9 mouse cellular contexts compared by ENCODE assay signal in genomic region chr11:87125562-87125961, GRCm38 (mm10). TPM values are rescaled to one million over a fixed set of nuclear protein-coding genes. Genes with fewer than 3 reads are reported as not detected.
DNase-seq lines count a peak whose midpoint lies in the region; ATAC-seq and TF ChIP-seq lines count a peak whose summit lies in the region.
"Had no signal": no experiment of that assay in that cellular context is flagged by ENCODE, and none has a peak within 500 bp of the region (broad histone marks: within the 10 kb centered on the region; RNA-seq: fewer than 3 reads in every experiment).

No protein-coding gene starts in this region.

- H3K4me2 ChIP-seq in lung, embryonic 14.5 days = peak overlapping the region; percentile 72
- peak overlapping the region; percentile 65 for H3K4me2 ChIP-seq in forebrain, embryonic 12.5 days
- peak overlapping the region; percentile 72 for H3K4me2 ChIP-seq in neural tube, embryonic 12.5 days (replicated peaks)

- no peak for DNase-seq in lung, embryonic 14.5 days
- DNase-seq in lung, postnatal 4 days = no peak
- no peak for DNase-seq in limb, embryonic 10.5 days (ENCODE audit: low spot score)
- no peak for DNase-seq in left cerebral cortex, postnatal 4 days
- DNase-seq in layer of hippocampus, adult 9-10 months (ENCODE audit: low spot score) = no peak

- no peak overlapping the region for H3K9ac ChIP-seq in lung, embryonic 14.5 days
- no peak overlapping the region for H3K9ac ChIP-seq in forebrain, embryonic 12.5 days
- H3K9ac ChIP-seq in neural tube, embryonic 12.5 days = no peak overlapping the region

- H3K36me3 ChIP-seq in lung, embryonic 14.5 days (ENCODE audit: insufficient read depth) = peaks cover 43% of the 10 kb centered on the region
- peaks cover 41% of the 10 kb centered on the region for H3K36me3 ChIP-seq in forebrain, embryonic 12.5 days (replicated peaks)
- peaks cover 48% of the 10 kb centered on the region for H3K36me3 ChIP-seq in limb, embryonic 10.5 days
- H3K36me3 ChIP-seq in neural tube, embryonic 12.5 days = peaks cover 34% of the 10 kb centered on the region

- intact Hi-C loops in left cerebral cortex, postnatal 4 days (cut with DNase I) = no loop called here

- no peaks in the 10 kb centered on the region for H3K27me3 ChIP-seq in lung, embryonic 14.5 days (ENCODE audit: insufficient read depth, low read length)
- H3K27me3 ChIP-seq in forebrain, embryonic 12.5 days = no peaks in the 10 kb centered on the region
- H3K27me3 ChIP-seq in limb, embryonic 10.5 days (ENCODE audit: low read depth, poor library complexity, severe bottlenecking) = no peaks in the 10 kb centered on the region
- no peaks in the 10 kb centered on the region for H3K27me3 ChIP-seq in neural tube, embryonic 12.5 days (replicated peaks)
- H3K27me3 ChIP-seq: Patski had no signal

- H3K27ac ChIP-seq in lung, embryonic 14.5 days (ENCODE audit: low read depth) = 0 out of 2 replicates have a peak overlapping the region, but pooled peaks have one; percentile 4
- H3K27ac ChIP-seq in forebrain, embryonic 12.5 days = peak overlapping the region; percentile 97
- H3K27ac ChIP-seq in limb, embryonic 10.5 days = peak overlapping the region; percentile 93; the same call in 1 of the 2 replicates
- no peak overlapping the region for H3K27ac ChIP-seq in neural tube, embryonic 12.5 days

- H3K4me3 ChIP-seq in lung, embryonic 14.5 days (ENCODE audit: low read depth, low read length) = peak overlapping the region; percentile 88; the same call in 1 of the 2 replicates
- peak overlapping the region; percentile 95; the same call in 1 of the 2 replicates for H3K4me3 ChIP-seq in forebrain, embryonic 12.5 days (replicated peaks)
- H3K4me3 ChIP-seq in limb, embryonic 10.5 days = peak overlapping the region; percentile 91
- H3K4me3 ChIP-seq in neural tube, embryonic 12.5 days = no peak overlapping the region

- TF ChIP-seq CTCF in lung, embryonic 14.5 days (IDR thresholded peaks at IDR 0.05; ENCODE audit: low read depth) = no peak

- no peak for ATAC-seq in lung, embryonic 14.5 days (ENCODE audit: insufficient read depth)
- ATAC-seq in forebrain, embryonic 12.5 days (ENCODE audit: low FRiP score) = no peak
- no peak for ATAC-seq in neural tube, embryonic 12.5 days (ENCODE audit: low FRiP score, low read depth)
- ATAC-seq in activated CD4-positive, CD25-positive, alpha-beta regulatory T cell, adult 4 months = no peak
- ATAC-seq: Patski had no signal

- WGBS in lung, embryonic 14.5 days = 42% methylated on average over 4 of the region's 4 CpGs
- WGBS in forebrain, embryonic 12.5 days = 45% methylated on average over 4 of the region's 4 CpGs
- WGBS in limb, embryonic 10.5 days = 59% methylated on average over 4 of the region's 4 CpGs
- 62% methylated on average over 4 of the region's 4 CpGs for WGBS in neural tube, embryonic 12.5 days

- no peaks in the 10 kb centered on the region for H3K9me3 ChIP-seq in lung, embryonic 14.5 days (ENCODE audit: low read depth, low read length)
- H3K9me3 ChIP-seq in forebrain, embryonic 12.5 days = no peaks in the 10 kb centered on the region
- no peaks in the 10 kb centered on the region for H3K9me3 ChIP-seq in limb, embryonic 10.5 days (replicated peaks)
- H3K9me3 ChIP-seq in neural tube, embryonic 12.5 days = no peaks in the 10 kb centered on the region

- no peaks in the 10 kb centered on the region for H3K4me1 ChIP-seq in lung, embryonic 14.5 days (ENCODE audit: insufficient read depth)
- peaks cover 19% of the 10 kb centered on the region for H3K4me1 ChIP-seq in forebrain, embryonic 12.5 days
- peaks cover 25% of the 10 kb centered on the region for H3K4me1 ChIP-seq in limb, embryonic 10.5 days
- H3K4me1 ChIP-seq in neural tube, embryonic 12.5 days = peaks cover 11% of the 10 kb centered on the region

RNA-seq across cellular contexts. Expression of gene Trim37, which starts 1.3 kb away (rescaled TPM):
- polyA plus RNA-seq in lung, embryonic 14.5 days (2014; fragmentation: Nextera tagmentation; extraction: Ambion mirVana) = 33.1 and 35.9 TPM in 2 replicates
- 105 and 114 TPM in 2 replicates for polyA plus RNA-seq in forebrain, embryonic 12.5 days (2016; fragmentation: Nextera tagmentation; extraction: Ambion mirVana)
- polyA plus RNA-seq in limb, embryonic 10.5 days (2016; fragmentation: Nextera tagmentation; extraction: Ambion mirVana) = 42.7 and 46.5 TPM in 2 replicates
- polyA plus RNA-seq in neural tube, embryonic 12.5 days (2016; fragmentation: Nextera tagmentation; extraction: Ambion mirVana) = 79.1 and 82.8 TPM in 2 replicates
- total RNA-seq in left cerebral cortex, postnatal 4 days (2021) = 100 to 1,000 TPM; 142 to 148 TPM
- 1 to 10 TPM; 5.8 to 8.8 TPM for polyA plus RNA-seq in activated CD4-positive, CD25-positive, alpha-beta regulatory T cell, adult 4 months (2017; shearing (Covaris generic))

RNA-seq across cellular contexts. Expression of gene Ska2, which starts 16.5 kb away (rescaled TPM):
- polyA plus RNA-seq in lung, embryonic 14.5 days (2014; fragmentation: Nextera tagmentation; extraction: Ambion mirVana) = 75.2 and 81.7 TPM in 2 replicates
- polyA plus RNA-seq in forebrain, embryonic 12.5 days (2016; fragmentation: Nextera tagmentation; extraction: Ambion mirVana) = 114 and 127 TPM in 2 replicates
- 90.1 and 113 TPM in 2 replicates for polyA plus RNA-seq in limb, embryonic 10.5 days (2016; fragmentation: Nextera tagmentation; extraction: Ambion mirVana)
- 74.1 and 75.9 TPM in 2 replicates for polyA plus RNA-seq in neural tube, embryonic 12.5 days (2016; fragmentation: Nextera tagmentation; extraction: Ambion mirVana)
- total RNA-seq in left cerebral cortex, postnatal 4 days (2021) = 10 to 100 TPM; 28.3 to 28.9 TPM
- polyA plus RNA-seq in activated CD4-positive, CD25-positive, alpha-beta regulatory T cell, adult 4 months (2017; shearing (Covaris generic)) = 10 to 100 TPM; 19.5 to 22.0 TPM

RNA-seq across cellular contexts. Expression of gene Prr11, which starts 17.1 kb away (rescaled TPM):
- polyA plus RNA-seq in lung, embryonic 14.5 days (2014; fragmentation: Nextera tagmentation; extraction: Ambion mirVana) = 23.0 and 23.1 TPM in 2 replicates
- 11.1 and 14.1 TPM in 2 replicates for polyA plus RNA-seq in forebrain, embryonic 12.5 days (2016; fragmentation: Nextera tagmentation; extraction: Ambion mirVana)
- polyA plus RNA-seq in limb, embryonic 10.5 days (2016; fragmentation: Nextera tagmentation; extraction: Ambion mirVana) = 14.7 and 15.7 TPM in 2 replicates
- polyA plus RNA-seq in neural tube, embryonic 12.5 days (2016; fragmentation: Nextera tagmentation; extraction: Ambion mirVana) = 6.8 and 8.5 TPM in 2 replicates
- total RNA-seq in left cerebral cortex, postnatal 4 days (2021) = 1 to 10 TPM; 2.7 to 3.0 TPM
- 1 to 10 TPM; 4.0 to 5.1 TPM for polyA plus RNA-seq in activated CD4-positive, CD25-positive, alpha-beta regulatory T cell, adult 4 months (2017; shearing (Covaris generic))

RNA-seq across cellular contexts. Expression of gene Smg8, which starts 39.0 kb away (rescaled TPM):
- 20.9 and 21.0 TPM in 2 replicates for polyA plus RNA-seq in lung, embryonic 14.5 days (2014; fragmentation: Nextera tagmentation; extraction: Ambion mirVana)
- 24.9 and 25.0 TPM in 2 replicates for polyA plus RNA-seq in forebrain, embryonic 12.5 days (2016; fragmentation: Nextera tagmentation; extraction: Ambion mirVana)
- polyA plus RNA-seq in limb, embryonic 10.5 days (2016; fragmentation: Nextera tagmentation; extraction: Ambion mirVana) = 28.0 and 31.8 TPM in 2 replicates
- 23.9 and 27.0 TPM in 2 replicates for polyA plus RNA-seq in neural tube, embryonic 12.5 days (2016; fragmentation: Nextera tagmentation; extraction: Ambion mirVana)
- 10 to 100 TPM; 18.6 to 19.3 TPM for total RNA-seq in left cerebral cortex, postnatal 4 days (2021)
- polyA plus RNA-seq in activated CD4-positive, CD25-positive, alpha-beta regulatory T cell, adult 4 months (2017; shearing (Covaris generic)) = 1 to 10 TPM; 5.8 TPM

RNA-seq across cellular contexts. Expression of gene Gdpd1, which starts 51.7 kb away (rescaled TPM):
- polyA plus RNA-seq in lung, embryonic 14.5 days (2014; fragmentation: Nextera tagmentation; extraction: Ambion mirVana) = 18.7 and 19.5 TPM in 2 replicates
- polyA plus RNA-seq in forebrain, embryonic 12.5 days (2016; fragmentation: Nextera tagmentation; extraction: Ambion mirVana) = 117 and 121 TPM in 2 replicates
- polyA plus RNA-seq in limb, embryonic 10.5 days (2016; fragmentation: Nextera tagmentation; extraction: Ambion mirVana) = 16.6 and 25.9 TPM in 2 replicates
- polyA plus RNA-seq in neural tube, embryonic 12.5 days (2016; fragmentation: Nextera tagmentation; extraction: Ambion mirVana) = 148 and 158 TPM in 2 replicates
- 10 to 100 TPM; 79.3 to 79.9 TPM for total RNA-seq in left cerebral cortex, postnatal 4 days (2021)
- under 1 TPM in 1 of 2 experiments, not detected in 1; 0.24 TPM for polyA plus RNA-seq in activated CD4-positive, CD25-positive, alpha-beta regulatory T cell, adult 4 months (2017; shearing (Covaris generic))
